Mouse (Mus musculus): Measurements from ENCODE around the gene Ppp2r2d.

Ppp2r2d gene

DNA sequence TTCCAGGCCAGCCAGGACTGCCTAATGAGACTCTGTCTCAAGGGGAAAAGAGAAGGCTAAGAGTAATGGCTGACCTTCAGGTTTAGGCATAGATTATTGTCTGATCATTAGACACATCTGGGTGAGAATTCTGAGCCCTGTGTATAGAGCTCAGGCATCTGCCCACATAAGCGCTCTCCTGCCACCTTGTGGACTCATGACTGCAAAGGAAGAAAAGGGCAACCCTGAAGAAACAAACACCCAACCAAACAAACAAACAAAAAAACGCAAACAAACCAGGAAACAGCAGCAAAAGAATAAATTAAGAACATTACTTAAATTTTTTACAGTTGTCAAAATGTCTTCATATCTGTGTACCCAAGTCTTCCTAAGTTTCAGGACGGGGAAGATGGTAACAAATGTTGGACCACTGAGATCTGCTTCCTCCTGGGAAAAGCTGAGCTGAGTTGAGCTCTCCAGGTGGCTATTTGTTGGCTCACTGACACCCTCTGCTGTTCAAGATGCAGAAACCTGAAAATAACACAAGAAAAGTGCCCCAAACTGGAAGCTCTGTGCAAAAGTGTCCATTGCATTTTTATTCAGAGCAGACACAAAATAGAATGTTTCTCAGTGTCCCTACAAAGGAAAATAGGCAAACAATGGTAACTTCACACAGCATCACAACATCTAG is 78.0 kb downstream of the Ppp2r2d start:
- no peak for DNase-seq (ENCODE audit: low read depth, low spot score)

DNA sequence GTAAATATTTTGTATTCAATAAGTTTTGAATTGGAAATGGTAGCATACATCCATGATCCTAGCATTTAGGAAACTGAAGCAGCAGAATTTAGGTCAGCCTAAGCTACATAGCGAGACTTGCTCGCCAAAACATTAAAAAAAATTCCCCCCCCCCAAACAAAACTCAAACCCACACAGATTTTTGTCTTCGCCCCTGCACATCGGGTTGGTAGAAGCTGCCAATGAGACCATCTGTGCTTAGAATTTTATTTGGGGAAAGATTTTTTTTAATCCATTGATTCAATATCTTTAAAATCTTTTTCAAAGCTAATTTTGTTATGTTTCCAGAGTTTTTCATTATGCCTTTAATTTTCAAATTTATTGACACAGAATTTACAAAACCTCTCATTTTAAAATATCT is 82.6 kb downstream of the Ppp2r2d start:
- no peak for DNase-seq (ENCODE audit: low read depth, low spot score)

All from WW6 (cell line).